Mouse (Mus musculus) inflammation-experienced regulatory T-cells, adult 6 months (primary cell): ENCODE results near the gene Pemt. TPM values are rescaled to one million over a fixed set of nuclear protein-coding genes. Genes with fewer than 3 reads are reported as not detected.

Experiments used
- ATAC-seq: one replicate; pipeline ENCODE4 v1.8.0; 2017
- polyA plus RNA-seq, 3 experiments: library from polyadenylated mRNA; unstranded; fragments of 100-300 nt; shearing (Covaris generic); gene quantifications; one replicate each; pipeline ENCODE4 v1.2.1; 2017

Pemt gene
- polyA plus RNA-seq, 3 experiments from 2014 or later, result 0.74 to 2.5 (median 1.9) TPM

- no peak for ATAC-seq
Observed at GRCm38 (mm10) chr11:60001231-60001980, 44.9 kb downstream of the Pemt start.

- ATAC-seq, result no peak
Observed at GRCm38 (mm10) chr11:59994318-59994717, 52.0 kb downstream of the Pemt start.

- no peak for ATAC-seq
Observed at GRCm38 (mm10) chr11:59991365-59991764, 54.9 kb downstream of the Pemt start.

GRCm38 (mm10) chr11:59989406-59989805, 56.9 kb downstream of the Pemt start:
- ATAC-seq, result no peak

- ATAC-seq, result no peak
Observed at GRCm38 (mm10) chr11:59977831-59978230, 68.5 kb downstream of the Pemt start.

GRCm38 (mm10) chr11:59975241-59975640, 71.0 kb downstream of the Pemt start:
- no peak for ATAC-seq

GRCm38 (mm10) chr11:59973389-59973788, 72.9 kb downstream of the Pemt start:
- no peak for ATAC-seq

GRCm38 (mm10) chr11:59971691-59972090, 74.6 kb downstream of the Pemt start:
- no peak for ATAC-seq

GRCm38 (mm10) chr11:59970780-59971179, 75.5 kb downstream of the Pemt start:
- ATAC-seq, result no peak

GRCm38 (mm10) chr11:59967765-59968164, 78.5 kb downstream of the Pemt start:
- no peak for ATAC-seq

- no peak for ATAC-seq
Observed at GRCm38 (mm10) chr11:59966102-59966483, 80.2 kb downstream of the Pemt start.

- ATAC-seq, result peak; percentile 41
Observed at GRCm38 (mm10) chr11:59965227-59966101, 80.8 kb downstream of the Pemt start.

GRCm38 (mm10) chr11:59964818-59965217, 81.5 kb downstream of the Pemt start, which contains the start of gene Rasd1:
Rasd1 (minus strand) TSS chr11:59964944.
- peak; percentile 60 for ATAC-seq

- ATAC-seq, result no peak
Observed at GRCm38 (mm10) chr11:59964163-59964758, 82.0 kb downstream of the Pemt start.

GRCm38 (mm10) chr11:59963364-59964162, 82.7 kb downstream of the Pemt start:
- ATAC-seq, result no peak

GRCm38 (mm10) chr11:59962590-59962989, 83.7 kb downstream of the Pemt start:
- ATAC-seq, result no peak

- no peak for ATAC-seq
Observed at GRCm38 (mm10) chr11:59961338-59961875, 84.9 kb downstream of the Pemt start.

- ATAC-seq, result no peak
Observed at GRCm38 (mm10) chr11:59960476-59961337, 85.6 kb downstream of the Pemt start.

GRCm38 (mm10) chr11:59959453-59959852, 86.8 kb downstream of the Pemt start:
- no peak for ATAC-seq

GRCm38 (mm10) chr11:59956749-59957148, 89.5 kb downstream of the Pemt start:
- ATAC-seq, result no peak

- ATAC-seq, result no peak
Observed at GRCm38 (mm10) chr11:59952892-59953291, 93.4 kb downstream of the Pemt start.
